Mouse (Mus musculus): ENCODE measurements around the gene Srebf1.

The Srebf1 gene

GRCm38 (mm10) chr11:60233235-60233634 is 10.9 kb upstream of the Srebf1 start:
- in situ Hi-C loops (cut with MboI), result no loop called here

GRCm38 (mm10) chr11:60232441-60233058 is 10.2 kb upstream of the Srebf1 start:
- in situ Hi-C loops (cut with MboI), result no loop called here

- in situ Hi-C loops (cut with MboI), result no loop called here
Observed at GRCm38 (mm10) chr11:60231951-60232350, 9.6 kb upstream of the Srebf1 start.

GRCm38 (mm10) chr11:60231326-60231725 is 8.9 kb upstream of the Srebf1 start:
- in situ Hi-C loops (cut with MboI), result no loop called here

- in situ Hi-C loops (cut with MboI), result no loop called here
Observed at GRCm38 (mm10) chr11:60230512-60230911, 8.1 kb upstream of the Srebf1 start.

- in situ Hi-C loops (cut with MboI), result no loop called here
Observed at GRCm38 (mm10) chr11:60229821-60230220, 7.4 kb upstream of the Srebf1 start.

GRCm38 (mm10) chr11:60228525-60228924 is 6.1 kb upstream of the Srebf1 start:
- in situ Hi-C loops (cut with MboI), result no loop called here

- in situ Hi-C loops (cut with MboI), result no loop called here
Observed at GRCm38 (mm10) chr11:60225874-60226273, 3.5 kb upstream of the Srebf1 start.

- in situ Hi-C loops (cut with MboI), result no loop called here
Observed at GRCm38 (mm10) chr11:60224676-60225075, 2.3 kb upstream of the Srebf1 start.

GRCm38 (mm10) chr11:60222085-60222468 is 304 bp downstream of the Srebf1 start:
- in situ Hi-C loops (cut with MboI), result no loop called here

GRCm38 (mm10) chr11:60221425-60221824 is 956 bp downstream of the Srebf1 start:
- in situ Hi-C loops (cut with MboI), result no loop called here

- in situ Hi-C loops (cut with MboI), result no loop called here
Observed at GRCm38 (mm10) chr11:60220291-60220804, 2.0 kb downstream of the Srebf1 start.

GRCm38 (mm10) chr11:60219609-60220008 is 2.8 kb downstream of the Srebf1 start:
- in situ Hi-C loops (cut with MboI), result no loop called here

GRCm38 (mm10) chr11:60217467-60217866 is 4.9 kb downstream of the Srebf1 start:
- in situ Hi-C loops (cut with MboI), result no loop called here

GRCm38 (mm10) chr11:60216671-60217070 is 5.7 kb downstream of the Srebf1 start:
- in situ Hi-C loops (cut with MboI), result no loop called here

- in situ Hi-C loops (cut with MboI), result no loop called here
Observed at GRCm38 (mm10) chr11:60213266-60213665, 9.1 kb downstream of the Srebf1 start.

- in situ Hi-C loops (cut with MboI), result no loop called here
Observed at GRCm38 (mm10) chr11:60211761-60212160, 10.6 kb downstream of the Srebf1 start.

GRCm38 (mm10) chr11:60211152-60211551 is 11.2 kb downstream of the Srebf1 start:
- in situ Hi-C loops (cut with MboI), result no loop called here

- in situ Hi-C loops (cut with MboI), result no loop called here
Observed at GRCm38 (mm10) chr11:60210305-60210724, 12.1 kb downstream of the Srebf1 start.

GRCm38 (mm10) chr11:60209933-60210249 is 12.5 kb downstream of the Srebf1 start:
- in situ Hi-C loops (cut with MboI), result no loop called here

GRCm38 (mm10) chr11:60209217-60209932 is 13.0 kb downstream of the Srebf1 start:
- in situ Hi-C loops (cut with MboI), result no loop called here

GRCm38 (mm10) chr11:60208712-60209111 is 13.7 kb downstream of the Srebf1 start:
- in situ Hi-C loops (cut with MboI), result no loop called here

GRCm38 (mm10) chr11:60208201-60208600 is 14.2 kb downstream of the Srebf1 start:
- in situ Hi-C loops (cut with MboI), result no loop called here

- in situ Hi-C loops (cut with MboI), result no loop called here
Observed at GRCm38 (mm10) chr11:60206207-60206606, 16.2 kb downstream of the Srebf1 start.
